Mouse (Mus musculus) kidney, adult 2 months (tissue): Measurements from ENCODE around the gene Kank2.

Source experiments
- CTCF ChIP-seq: fragments of 200-500 bp; conservative IDR thresholded peaks from 2 replicates; pipeline ENCODE4 v1.5.1; 2011; ENCODE audit warnings: low read depth, mild to moderate bottlenecking, control low read depth, low read length, moderate library complexity, mixed read lengths; ENCODE audit not compliant: insufficient read depth, insufficient read length
- POLR2A ChIP-seq: fragments of 200-500 bp; IDR thresholded peaks from one replicate; pipeline ENCODE4 v1.6.1; 2011; ENCODE audit warnings: low read depth, low read length, control low read depth

GRCm38 (mm10) chr9:21735126-21735525 is 63.4 kb downstream of the Kank2 start:
- TF ChIP-seq POLR2A, result no peak
- no peak for TF ChIP-seq CTCF
